Mouse (Mus musculus) liver, adult (tissue): ENCODE results near the gene Enox2.

ENCODE experiments used
- GATA4 ChIP-seq: IDR thresholded peaks from 2 replicates; pipeline ENCODE4 v1.6.1; 2014; ENCODE audit warnings: mild to moderate bottlenecking, low read length; ENCODE audit not compliant: insufficient replicate concordance

The Enox2 gene

DNA sequence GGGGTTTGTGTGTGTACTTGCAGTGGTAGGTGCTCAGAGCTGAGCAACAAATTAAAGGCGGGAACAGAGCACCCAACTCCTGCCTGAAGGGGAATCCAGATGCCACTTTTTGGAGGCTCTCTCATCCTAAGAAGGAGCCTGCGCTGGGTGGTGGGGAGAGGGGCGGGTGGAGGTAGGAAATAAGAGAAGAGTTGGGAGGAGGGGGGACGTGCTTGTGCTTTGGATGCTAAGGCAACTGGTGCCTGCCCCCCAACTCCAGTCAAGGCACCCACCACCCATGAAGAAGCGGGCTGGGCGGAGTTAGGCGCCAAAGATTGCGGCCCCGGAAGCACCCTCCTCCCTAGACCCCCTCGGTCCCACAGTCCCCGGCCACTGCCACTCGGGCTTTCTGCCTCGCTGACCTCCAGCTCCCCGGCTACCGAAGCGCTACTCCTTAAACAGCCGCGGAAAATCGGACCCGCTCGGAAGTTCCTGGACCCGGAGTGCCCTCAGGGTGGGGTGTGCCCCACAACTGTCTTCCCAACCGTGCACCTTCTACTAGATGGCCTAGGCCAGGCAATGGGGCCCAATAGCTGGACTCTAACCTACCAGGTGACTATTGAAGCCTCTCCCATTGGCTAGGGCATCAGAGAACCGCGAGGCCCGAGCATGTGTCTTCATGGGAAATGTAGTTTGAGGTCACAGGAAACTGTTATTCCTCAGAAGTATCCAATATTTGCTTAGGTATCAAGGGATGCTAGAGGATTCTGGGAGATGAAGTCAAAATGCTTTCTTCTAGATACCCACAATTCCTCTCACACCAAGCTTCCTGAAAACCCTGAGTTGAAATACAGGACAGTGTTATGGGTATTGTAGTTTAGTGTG is at the start of gene Enox2:
Gene Enox2 (minus strand): TSS at position 560 of the 864 bp plus-strand sequence.
- no peak for TF ChIP-seq GATA4

DNA sequence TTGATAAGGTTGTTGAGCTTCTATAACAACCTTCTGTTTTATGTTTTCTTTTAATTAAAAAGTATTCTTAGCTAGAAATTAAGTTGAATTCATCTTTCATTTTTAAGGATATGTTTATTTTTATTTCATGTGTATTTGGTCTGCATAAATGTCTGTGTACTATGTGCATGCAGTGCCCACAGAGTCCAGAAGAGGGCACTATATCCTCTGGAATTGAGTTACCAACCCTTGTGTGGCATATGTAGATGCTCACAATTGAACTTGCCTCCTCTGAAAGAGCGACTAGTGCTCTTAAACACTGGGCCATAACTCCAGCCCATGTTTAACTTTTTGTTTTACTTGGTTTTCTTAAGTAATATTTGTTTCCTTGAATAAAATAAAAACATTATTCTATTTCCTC is 21.4 kb upstream of the Enox2 start:
- TF ChIP-seq GATA4, result no peak

DNA sequence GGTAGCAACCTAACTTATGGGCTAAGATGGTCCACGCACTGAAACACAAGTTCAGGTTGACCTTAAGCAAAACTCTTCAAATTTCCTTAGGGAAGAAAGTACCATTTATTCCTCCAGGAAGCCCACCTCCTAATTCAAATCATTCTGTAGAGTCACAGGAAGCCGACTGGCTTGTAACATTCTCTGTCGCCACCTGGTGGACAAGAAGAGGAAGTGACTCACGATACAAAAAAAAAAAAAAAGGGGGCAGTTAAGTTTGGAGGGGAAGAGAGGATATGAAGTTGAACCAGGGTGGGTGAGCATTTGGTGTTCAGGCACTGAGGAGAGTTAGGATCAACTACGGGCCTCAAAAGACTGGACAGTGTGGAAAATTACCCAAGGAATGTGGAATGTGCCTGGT is 18.6 kb upstream of the Enox2 start:
- no peak for TF ChIP-seq GATA4

DNA sequence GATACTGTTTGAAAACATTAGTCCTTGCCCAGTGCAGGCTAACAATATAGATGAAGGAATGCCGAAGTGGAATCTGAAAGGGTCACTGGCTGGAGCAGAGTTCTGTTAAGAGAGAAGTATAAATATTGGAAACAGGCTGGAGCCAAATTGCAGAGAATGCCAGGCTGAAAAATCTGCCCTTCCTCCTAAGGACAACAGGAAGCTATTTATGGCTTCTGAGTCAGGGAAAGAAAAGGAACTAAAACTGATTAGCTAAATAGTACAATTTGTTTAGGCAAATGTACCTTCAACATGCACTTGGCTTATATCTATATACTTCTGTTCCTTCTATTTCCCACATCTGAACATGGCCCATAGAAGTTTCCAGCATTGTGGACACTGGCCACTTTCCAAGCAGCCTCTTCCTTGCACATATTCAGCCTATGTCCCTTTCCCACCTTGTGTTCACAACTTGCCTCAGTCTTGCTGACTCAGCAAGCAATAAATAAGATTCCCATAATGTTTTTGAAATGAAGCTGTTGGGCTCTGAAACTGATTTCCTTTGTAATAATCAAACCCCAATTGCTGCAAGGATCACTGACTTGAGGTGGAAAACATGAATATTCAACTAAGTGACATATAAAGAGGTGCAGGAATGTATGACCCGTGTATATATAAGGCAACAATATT is 8.0 kb downstream of the Enox2 start:
- 0 out of 2 replicates have a peak, but pooled peaks have one; percentile 40 for TF ChIP-seq GATA4

DNA sequence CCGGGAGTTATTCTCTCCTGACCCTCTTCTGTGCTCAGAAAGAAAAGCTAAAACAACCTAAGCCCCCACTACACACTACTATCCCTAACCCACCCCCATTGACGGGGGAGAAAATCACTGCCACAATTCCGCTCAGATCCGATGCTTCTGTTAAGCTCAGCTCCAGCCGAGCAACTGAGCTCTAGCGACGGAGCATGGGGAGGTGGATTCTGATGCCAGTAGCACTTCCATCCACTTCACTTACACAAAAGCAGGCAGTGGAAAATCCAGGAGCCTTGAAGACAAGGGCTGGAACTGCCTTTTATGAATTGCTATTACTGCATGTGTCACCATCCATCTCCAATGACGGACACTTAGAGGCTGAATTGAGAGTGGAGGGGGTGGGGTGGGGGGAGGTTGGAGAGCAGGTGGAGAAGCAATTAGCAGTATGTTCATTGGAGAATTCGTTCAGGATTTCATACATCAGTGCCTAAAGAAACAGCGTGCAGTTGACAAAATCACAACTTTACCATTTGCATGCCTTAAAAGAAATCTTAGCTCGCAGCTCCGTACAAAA is 14.5 kb downstream of the Enox2 start:
- no peak for TF ChIP-seq GATA4

DNA sequence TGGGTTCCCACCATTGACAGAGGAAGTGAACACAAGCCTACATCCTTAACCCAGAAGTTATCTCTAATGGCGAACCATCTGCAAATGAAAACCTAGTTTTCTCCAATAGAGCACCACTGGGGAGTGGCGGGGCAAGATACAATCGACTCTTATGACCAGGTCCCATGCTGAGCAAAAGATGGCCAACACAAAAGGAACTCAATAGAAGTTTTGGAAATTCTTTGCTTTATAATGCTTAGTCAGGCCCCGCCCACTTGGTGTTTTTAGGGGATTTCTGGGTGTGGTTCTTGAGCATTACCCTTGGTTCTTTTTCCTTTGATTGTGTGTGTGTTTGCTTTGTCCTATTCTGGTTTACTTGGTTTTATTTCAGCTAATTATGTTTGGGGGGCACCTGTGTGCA is 37.2 kb downstream of the Enox2 start:
- no peak for TF ChIP-seq GATA4

DNA sequence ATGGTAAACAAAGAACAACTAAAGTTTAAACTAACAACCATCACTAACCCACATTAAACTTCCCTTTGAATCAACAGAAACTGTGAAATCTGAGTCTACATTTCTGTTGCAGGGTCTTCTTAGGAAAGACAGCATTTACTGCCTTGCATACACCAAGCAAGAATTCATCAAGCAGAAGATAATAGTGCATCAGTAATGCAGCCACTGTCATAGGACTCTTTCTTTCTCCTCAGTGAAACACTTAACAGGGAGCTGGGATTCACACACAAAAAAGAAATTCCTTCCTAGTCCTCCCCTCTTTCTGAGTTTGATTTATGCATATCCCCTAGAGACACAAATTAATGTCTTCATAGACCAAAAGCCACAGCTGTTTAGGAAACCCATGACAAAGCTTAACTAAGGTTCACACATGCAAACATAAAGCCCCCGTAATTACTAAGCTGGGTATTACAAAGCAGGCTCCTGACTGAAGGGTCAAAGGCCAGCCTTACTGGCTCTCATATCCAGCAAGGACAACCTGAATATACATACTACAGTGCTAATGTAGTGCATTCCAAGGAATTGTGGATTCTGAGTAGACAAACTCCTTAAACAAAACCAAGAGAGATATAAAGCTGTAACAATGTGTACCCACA is 62.1 kb downstream of the Enox2 start:
- no peak for TF ChIP-seq GATA4

DNA sequence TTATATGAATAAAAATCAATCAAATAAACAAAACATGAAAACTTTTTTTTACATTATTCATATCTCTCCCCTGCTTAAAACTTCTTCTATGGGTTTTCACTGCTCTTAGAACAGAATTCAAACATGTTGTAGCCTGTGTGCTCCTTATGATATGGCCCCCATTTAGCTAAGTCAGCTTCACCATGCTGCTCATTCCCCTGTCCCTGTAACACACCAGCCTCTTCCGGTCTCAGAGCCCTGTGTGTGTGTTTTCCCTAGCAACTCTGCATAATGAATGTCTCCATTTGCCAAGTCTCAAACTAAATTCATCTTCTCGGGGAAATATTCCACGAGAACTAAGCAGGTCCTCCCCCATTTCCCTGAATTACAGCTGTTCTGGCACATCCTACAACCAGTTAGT is 71.6 kb downstream of the Enox2 start:
- no peak for TF ChIP-seq GATA4

DNA sequence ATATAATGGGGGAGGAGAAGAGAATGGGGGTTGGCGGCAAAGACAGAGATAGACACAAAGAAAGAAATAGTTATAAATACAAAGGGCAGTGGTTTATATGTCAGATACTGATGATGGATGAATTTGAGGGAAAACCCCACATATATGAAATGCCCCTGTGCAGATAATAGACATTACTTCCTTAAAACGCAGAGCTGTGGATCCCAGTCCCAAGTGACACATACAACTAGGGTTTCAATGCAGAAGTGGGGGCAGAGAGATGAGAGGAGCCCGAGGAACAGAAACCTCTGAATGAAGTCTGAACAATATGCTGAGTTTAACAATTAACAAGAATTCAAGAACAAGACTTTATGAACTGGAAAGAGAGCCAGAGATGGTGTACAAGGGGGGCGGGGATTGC is 91.7 kb downstream of the Enox2 start:
- no peak for TF ChIP-seq GATA4

DNA sequence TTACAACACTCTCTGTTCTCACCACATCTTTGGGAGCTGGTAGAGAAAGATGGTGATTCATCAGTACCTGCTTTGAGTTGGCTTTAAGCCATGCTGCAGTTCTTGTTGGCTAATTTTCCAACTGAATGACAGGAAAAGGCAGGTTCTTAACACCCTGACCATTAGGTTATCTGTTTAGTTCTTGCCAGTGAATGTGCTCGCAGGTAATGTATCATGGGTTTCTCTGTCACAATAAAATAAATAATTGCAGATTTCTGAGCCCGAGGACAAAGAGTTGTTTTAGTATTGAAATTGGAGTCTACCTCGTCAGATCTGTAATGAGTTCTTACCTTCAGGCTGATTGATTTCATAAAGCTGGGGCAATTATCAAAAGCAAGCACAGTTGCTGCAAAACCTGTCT is 106.9 kb downstream of the Enox2 start:
- no peak for TF ChIP-seq GATA4

DNA sequence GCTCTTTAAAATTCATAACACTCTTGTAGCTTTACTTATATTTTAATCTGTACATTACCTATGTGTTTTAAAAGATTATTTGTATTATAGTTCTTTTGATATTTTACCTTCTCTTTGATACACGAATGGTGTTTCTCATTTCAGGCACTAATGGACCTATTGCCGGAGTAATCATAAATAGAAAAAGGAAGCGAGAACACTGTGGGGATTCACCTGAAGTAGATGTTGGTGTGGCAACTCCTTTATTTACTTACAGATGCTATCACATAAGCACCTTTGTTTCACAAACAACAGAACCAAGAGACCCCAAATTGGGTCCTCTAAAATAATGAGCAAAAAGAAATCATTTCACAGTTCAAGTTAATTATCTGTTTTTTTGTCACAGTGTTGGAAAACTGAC is 109.4 kb downstream of the Enox2 start:
- TF ChIP-seq GATA4, result no peak

DNA sequence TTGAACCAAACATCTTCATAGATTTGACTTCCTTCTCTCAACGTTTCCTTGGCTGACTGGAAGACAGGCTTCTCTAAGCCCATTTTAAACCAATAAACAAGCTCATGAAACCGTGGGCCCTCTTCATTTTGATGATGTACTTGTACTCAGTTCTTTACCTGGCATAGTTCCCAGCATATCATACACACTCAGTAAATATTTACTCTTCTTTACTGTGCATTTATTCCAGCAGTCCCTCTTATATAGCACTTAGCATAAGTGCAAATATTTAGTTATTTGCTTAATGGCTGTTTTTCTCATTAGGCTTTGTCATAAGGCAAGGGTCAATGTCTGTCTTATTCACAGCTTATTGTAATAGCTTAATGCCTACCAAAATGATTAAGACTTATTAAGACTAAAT is 133.8 kb downstream of the Enox2 start:
- no peak for TF ChIP-seq GATA4

DNA sequence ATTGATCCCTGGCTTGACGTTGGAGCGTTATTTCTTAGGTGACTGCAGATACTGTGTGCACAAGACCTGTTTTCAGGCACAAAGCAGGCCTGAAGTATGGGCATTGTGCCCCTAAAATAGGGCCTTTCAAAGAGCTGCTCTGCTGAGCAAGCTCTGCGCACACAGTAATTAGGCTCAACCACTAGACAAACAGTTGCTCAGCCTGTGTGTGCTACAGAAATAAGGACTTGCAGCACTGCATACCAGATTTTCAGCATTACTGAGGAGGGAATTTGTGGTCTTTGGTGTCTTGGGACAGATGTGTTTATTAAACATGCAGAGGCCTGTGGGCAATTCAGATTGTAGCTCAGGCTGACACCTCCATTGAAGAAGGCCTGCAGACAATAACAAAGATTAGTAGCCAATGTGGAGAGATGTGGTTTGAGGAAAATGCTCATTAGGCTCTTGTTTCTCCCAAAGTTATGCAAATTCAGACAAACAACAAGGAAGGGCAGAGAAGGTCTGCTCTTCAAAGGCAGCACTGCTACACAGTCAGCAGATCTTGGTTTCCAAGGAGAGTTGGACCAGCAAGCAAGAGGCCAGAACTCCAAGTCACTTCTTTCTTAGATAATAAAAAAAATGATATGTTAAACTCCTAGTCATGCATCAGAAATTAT is 163.2 kb downstream of the Enox2 start:
- no peak for TF ChIP-seq GATA4

DNA sequence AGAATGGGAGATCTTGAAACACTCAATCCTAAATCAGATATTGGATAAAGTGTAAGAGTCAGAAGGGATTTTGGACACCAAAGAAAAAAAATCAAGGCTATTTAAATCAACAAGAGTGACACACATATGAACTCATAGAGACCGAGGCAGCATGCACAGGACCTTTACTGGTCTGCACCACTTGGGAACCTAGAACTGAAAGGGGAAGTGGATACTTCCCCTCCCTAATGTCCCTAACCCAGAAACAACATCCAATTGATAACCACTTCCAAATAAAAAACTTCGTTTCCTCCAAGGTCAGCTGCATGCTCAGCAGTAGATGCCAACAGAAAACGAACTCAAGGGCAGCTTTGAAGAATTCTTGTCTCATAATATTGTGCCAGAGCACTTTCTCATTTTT is 171.6 kb downstream of the Enox2 start:
- no peak for TF ChIP-seq GATA4

DNA sequence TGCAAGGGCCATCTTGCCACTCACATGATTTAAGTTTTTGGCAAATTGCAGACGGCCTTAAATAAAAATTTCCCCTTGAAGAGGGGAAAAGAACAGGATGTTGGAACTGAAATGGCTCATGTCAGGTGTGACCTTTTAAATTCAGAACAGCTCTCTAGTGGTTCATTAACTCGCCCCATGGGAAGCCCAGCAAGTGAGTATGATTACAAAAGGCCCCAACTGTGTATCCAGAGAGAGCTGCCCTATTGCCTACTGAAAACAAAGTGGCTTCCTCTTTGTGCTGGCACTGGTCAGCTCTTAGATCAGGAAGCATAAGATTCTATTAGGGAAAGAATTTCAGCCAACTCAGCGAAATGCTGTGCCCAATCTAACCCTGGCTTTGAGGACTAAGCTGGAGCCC is 175.6 kb downstream of the Enox2 start:
- no peak for TF ChIP-seq GATA4

DNA sequence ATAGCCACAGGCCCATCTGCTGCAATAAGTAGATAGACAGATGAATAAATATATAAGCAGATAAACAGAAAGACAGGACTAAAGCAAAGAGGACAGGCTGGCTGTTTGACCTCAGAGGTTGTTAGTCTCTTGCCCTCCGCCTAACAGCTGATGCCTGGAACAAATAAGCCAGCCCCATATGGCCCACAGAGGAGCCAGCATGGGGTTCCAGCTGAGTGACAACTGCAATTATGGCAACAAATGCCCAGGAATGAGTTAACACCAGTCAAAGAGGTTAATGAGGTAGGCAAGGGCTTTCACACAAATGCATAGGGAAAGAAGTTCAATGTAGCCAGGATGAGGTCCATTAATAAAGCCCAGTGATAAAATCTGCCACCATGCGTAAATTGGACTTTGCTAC is 191.8 kb downstream of the Enox2 start:
- no peak for TF ChIP-seq GATA4

DNA sequence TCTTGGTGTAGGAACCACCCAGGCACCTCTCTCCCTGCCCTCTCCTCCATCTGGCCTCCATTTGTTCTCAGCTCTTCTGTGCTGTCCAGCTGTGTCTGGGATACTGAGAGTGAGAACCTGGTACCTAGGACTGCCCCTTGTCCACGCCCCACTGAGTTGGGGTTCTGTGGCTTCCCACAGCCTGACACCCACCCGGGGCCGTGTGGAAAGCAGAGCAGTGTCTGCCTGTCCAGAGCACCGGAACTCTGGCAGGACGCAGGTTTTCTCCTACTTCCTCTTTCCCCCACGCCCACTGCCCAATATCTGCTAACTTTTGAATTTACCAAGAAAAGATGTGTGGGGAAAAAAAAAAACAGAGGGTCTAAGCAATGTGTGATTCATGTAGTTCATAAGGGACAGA is 213.0 kb downstream of the Enox2 start:
- no peak for TF ChIP-seq GATA4
